Mouse (Mus musculus) cerebellum, adult 9-11 months (tissue): Measurements from ENCODE around the gene Tpsb2.

Experiments
- DNase-seq: peaks from one replicate; pipeline ENCODE4 v3.0.0; 2022

Gene Tpsb2

DNA sequence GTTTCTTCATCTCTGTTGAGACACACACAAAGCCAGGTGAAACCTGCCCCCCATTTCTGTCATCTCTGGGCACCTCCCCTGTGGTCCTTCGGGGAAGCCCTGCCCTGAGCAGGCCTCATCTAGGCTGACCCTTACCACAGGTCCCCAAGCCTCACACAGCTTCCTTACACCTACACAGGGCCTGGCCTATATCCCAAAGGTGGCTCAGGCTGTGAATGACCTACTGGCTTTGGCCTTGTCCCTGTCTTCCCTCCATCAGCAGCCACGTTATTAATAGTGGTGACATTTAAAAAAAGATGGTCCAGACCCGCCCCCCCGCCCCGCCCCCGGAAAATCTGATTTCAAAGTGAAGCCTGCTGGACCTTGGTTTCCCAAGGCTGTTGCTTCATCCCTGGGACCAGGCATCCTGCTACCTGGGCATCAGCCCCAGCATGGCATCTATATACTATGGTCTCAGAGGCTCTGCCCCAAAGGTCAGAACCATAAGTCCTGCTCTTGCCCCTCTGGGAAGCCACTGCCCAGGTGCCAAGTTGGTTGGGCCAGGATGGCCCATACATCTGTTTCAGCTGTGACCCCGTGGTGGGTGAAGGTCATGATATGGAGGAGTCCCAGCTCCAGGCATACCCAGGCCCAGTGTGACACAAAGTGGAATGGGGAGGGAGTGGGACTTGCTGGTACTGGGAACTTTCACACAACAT, 42.3 kb downstream of the Tpsb2 start:
- DNase-seq, result no peak

DNA sequence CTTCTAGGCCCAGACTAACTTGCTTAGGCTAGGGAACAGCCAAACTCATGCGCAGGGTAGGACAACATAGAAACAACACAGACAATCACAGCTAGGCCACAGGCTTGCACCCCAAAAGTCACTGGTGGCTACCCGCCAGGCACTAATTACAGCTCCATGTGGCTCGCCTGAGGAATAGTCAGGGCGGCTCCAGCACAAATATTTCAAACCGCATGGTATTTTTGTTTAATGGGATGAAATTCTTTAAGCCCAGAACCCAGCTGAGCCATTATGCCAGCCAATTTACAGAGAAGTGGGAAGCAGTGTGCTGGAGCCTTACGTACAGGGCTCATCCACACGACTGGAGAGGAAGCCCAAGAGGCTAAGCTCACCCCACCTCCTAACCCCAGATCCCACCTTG, 43.5 kb downstream of the Tpsb2 start:
- no peak for DNase-seq

DNA sequence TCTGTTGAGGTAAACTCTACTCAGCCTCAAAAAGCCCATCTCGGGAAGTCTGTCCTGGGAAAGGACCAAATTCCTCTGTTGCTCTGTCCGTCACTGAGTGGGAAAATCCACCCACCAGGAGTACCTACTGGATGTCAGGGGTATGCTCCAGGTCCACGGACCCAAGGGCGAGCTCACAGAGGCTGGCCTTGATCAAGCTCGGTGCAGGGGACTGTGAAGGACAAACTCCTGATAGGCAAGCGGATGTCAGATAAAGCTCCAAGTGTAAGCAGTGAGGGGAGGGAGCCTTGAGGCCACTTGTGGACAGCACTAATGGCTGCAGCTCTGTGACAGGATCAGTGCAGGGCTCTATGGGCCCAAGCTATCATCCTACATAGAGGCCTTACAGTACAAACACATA, 44.1 kb downstream of the Tpsb2 start:
- DNase-seq, result no peak

DNA sequence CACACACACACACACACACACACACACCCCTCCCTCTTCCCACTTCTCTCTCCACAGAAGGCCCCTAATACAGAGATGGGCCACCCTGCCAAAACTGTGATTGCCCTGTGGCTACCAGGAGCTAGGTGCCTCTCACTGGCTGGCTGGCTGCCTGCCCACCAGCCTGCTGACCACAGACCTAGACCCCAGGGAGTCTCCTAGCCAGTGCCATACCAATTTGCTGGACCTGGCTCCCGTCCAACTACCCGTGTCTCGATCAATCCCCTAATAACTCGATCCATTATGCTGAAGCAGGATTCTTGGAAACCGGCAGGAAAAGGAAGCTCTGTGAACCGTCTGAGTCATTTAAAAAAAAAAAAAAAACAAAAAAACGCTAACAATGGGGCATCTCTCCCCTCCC, 44.7 kb downstream of the Tpsb2 start:
- no peak for DNase-seq

DNA sequence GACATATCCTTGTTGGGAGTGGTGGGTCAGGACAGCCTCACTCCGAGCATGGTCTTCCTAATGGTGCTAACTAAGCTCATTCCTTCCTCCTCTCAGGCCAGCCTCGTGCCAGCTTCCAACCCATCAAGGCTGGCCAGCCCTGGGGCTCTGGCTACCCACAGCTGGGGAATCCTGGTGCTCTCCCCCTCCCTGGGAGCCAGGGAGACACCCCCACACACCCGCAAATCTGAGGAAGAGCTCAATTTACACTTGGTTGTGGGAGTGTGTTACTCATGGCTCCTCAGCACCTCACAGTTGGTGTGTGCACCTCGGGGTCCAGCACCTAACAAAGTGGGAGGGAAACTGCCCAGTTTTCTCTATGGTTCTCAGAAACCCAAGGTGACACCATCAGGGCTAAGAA, 45.1 kb downstream of the Tpsb2 start:
- DNase-seq, result no peak

DNA sequence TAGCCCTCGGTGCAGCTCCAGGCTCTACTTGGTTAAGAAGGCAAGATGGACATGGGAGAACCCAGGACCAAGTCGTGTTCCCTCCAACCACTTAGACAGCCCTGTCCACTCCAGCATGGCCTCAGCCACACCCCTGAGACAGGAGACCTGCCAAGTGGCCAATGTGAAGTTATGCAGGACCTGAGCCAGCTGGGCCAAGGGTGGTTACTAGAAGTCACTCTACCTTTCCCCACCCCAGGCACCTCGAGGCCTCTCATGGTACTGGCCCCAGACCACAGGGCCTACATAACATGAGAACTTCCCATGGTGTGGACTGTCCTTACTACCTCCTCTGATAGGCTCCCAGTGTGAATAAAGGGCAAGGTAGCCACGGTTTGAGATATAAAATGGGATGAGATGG, 48.1 kb downstream of the Tpsb2 start:
- DNase-seq, result no peak

DNA sequence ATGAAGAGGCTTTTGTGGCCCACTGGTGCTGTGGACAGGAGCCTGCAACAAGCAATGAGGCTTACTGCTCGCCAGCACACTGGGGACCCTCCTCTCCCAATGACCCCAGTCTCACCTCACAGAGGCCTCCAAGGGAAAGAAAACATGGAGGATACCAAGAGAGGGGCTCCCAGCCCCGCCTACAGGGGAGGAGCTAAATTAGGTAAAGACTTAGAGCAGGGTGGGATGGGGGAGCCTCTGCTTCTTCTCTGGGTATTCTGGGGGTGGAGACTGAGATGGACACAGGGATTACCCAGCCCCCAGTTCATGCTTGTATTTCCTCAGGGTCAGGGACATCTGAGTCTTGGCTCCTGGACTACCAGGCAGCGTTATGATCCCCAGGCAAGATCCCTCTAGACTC, 48.8 kb downstream of the Tpsb2 start:
- no peak for DNase-seq

DNA sequence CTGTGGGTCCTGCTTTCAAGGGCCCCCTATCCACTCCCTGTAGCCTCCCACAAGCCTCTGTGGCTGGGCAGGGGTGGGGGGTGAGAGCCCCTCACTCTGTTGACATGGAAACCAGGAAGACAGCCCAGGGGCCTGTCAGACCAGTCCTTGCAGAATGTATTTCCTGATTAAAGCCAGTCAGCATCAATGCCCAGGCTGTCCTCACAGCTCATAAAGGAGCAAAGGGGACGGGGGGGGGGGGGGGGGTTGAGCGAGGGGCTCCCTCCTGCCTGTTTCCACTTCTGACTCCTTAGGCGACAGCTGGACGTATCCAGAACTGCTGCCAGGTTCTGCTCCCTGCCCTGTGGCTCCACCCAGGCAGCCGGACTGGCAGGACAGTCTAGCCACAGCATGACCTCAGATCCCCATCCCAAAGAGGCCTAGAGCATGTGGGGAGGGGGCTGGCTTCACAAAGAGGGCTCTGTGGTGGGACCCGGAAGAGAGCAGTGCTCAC, 49.4 kb downstream of the Tpsb2 start:
- no peak for DNase-seq

DNA sequence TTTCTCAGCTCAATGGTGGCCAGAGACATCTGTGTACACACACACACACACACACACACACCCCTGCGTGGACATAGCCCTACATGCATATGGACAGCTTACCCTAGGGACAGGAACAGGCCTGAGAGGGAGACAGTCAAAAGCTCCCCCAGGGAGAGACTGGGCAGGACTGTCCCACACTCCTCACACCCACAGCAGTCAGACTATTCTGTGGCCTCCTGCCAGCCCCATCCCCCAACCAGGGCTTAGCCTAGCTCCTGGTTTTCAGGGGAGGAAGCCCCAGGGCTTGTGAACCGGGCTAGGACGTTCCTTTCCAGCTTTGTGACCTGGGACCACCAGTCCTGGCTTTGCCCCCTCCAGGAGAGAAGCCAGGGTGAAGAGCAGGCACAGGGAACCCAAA, 50.1 kb downstream of the Tpsb2 start:
- no peak for DNase-seq

DNA sequence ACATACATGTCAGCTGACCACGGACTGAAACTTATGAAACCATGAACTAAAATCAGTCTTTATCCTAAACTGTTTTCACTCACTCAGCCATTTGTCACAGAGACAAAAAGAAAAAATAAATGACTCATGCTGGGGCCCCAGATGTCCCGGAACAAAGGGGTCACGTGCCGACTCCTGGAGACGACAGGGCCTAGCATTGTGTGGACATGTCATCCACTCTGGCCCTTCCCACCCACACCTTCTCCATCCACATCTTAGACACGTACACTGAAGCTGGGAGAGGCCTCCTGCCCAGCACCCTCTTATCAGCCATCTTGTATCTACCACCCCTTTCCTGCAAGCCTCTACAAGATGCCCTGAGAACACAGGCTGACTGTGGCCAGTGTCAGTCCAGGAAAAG, 51.9 kb downstream of the Tpsb2 start:
- no peak for DNase-seq
